Mouse (Mus musculus) cerebellum, adult 2 months (tissue): ENCODE data around the gene Lrrc51. TPM values are rescaled to one million over a fixed set of nuclear protein-coding genes. Genes with fewer than 3 reads are reported as not detected.

Experiments
- DNase-seq, 2 experiments: peaks; one replicate each; pipeline ENCODE4 v3.0.0; 2021
- H3K27ac ChIP-seq: fragments of 200-500 bp; 2 replicates; pipeline ENCODE4 v1.5.1; 2012; ENCODE audit warnings: low read length, control low read depth, inconsistent platforms; ENCODE audit not compliant: insufficient read depth
- H3K27me3 ChIP-seq: fragments of 200-500 bp; 2 replicates; pipeline ENCODE4 v1.6.1; 2012; ENCODE audit warnings: inconsistent platforms, mild to moderate bottlenecking, low read length, moderate library complexity; ENCODE audit not compliant: control insufficient read depth, insufficient read depth
- H3K4me1 ChIP-seq: fragments of 200-500 bp; 2 replicates; pipeline ENCODE4 v1.6.1; 2011; ENCODE audit warnings: low read length; ENCODE audit not compliant: control insufficient read depth, insufficient read depth
- H3K4me3 ChIP-seq: fragments of 200-500 bp; replicated peaks from 2 replicates; pipeline ENCODE3; 2011; ENCODE audit warnings: mild to moderate bottlenecking, low read depth, low read length, control low read depth; ENCODE audit not compliant: insufficient read depth
- CTCF ChIP-seq: fragments of 200-500 bp; IDR thresholded peaks from 2 replicates; pipeline ENCODE4 v1.5.1; 2011; ENCODE audit warnings: low read depth, mild to moderate bottlenecking, control low read depth, low read length, moderate library complexity, borderline replicate concordance; ENCODE audit not compliant: insufficient read depth
- POLR2A ChIP-seq: fragments of 200-500 bp; IDR thresholded peaks from 2 replicates; pipeline ENCODE4 v1.6.1; 2011; ENCODE audit warnings: low read length, control low read depth, borderline replicate concordance; ENCODE audit not compliant: insufficient read depth
- WGBS: fragments of 180-500 bp; shearing (Covaris S2); methylation state at CpG from one replicate; pipeline ENCODE4 v1.1.7; 2018; 5-methylcytosine and 5-hydroxymethylcytosine counted together
- polyA plus RNA-seq: library from polyadenylated mRNA; depleted of rRNA; stranded (reverse); fragments of >200 nt; gene quantifications from 2 replicates; pipeline ENCODE4 v1.2.3, GENCODE M21; 2012; rRNA removed

The Lrrc51 gene
- 10.2 and 12.4 TPM in 2 replicates for polyA plus RNA-seq

DNA sequence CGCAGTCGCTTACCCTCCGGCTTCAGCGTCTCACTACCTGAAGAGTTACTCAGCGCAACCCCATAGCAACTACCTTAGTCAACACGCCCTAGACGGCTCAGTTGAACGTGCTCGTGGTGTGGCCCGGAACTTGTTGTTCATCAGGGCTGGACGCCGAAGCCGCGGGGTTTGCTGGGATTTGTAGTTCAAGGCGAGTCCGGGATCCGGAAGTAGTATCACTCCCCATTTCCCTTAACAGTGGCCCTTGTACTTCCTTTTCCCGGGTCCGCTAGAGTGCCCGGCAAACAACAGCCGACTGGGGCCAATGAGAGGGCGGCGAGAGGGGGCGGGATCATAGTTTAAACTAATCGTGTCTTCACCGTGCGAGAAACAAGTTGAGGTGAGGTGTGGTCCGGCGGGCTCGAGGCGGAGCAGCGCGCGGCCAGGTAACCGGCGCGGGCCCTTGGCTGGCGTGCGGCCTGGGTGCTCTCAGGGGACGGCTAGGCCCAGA lies at the start of gene Lrrc51, which contains the start of gene Numa1:
Gene Lrrc51, minus strand, starts transcription at position 145 of the 490 bp plus-strand sequence.
Gene Numa1, plus strand, starts transcription at position 361 of the 490 bp plus-strand sequence.
- Histone ChIP-seq H3K27me3 (no peaks in the 10 kb centered on the region), H3K4me1 (peaks cover 18% of the 10 kb centered on the region; the same call in 1 of the 2 replicates), H3K27ac (no peak within 1 kb of the TSS), H3K4me3 (peak within 1 kb of the TSS; percentile 60)
- DNase-seq, result peak; percentile 96 to 98
- TF ChIP-seq CTCF, result no peak
- peak; percentile 54; the same call in 1 of the 2 replicates for TF ChIP-seq POLR2A
- WGBS, result under 1% methylated on average over 40 of the region's 40 CpGs

DNA sequence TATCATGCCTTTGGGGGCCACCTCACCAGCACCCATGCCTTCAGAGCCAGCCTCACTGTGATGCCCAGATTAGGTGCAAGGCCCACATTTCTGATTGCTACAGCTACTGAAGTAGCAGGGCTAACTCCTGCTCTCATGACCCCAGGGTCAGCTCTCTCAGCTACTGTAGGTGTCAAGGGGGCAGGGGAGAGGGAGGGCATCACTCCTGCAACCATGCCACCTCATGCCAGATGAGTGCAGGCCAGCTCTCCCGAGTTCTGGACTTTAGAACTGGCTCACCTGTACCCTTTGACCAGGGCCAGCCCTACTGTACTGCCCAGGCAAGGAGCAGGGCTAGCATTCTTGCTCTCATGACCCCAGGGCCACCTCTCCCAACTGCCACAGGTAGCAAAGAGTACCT lies 49.0 kb upstream of the Lrrc51 start:
- no peak for DNase-seq
- WGBS, result 69% methylated on average over 1 of the region's 1 CpGs
- Histone ChIP-seq H3K27ac (no peak overlapping the region), H3K4me3 (no peak overlapping the region), H3K4me1 (peaks cover 5% of the 10 kb centered on the region; the same call in 1 of the 2 replicates), H3K27me3 (no peaks in the 10 kb centered on the region)
- TF ChIP-seq POLR2A (no peak), CTCF (no peak)

DNA sequence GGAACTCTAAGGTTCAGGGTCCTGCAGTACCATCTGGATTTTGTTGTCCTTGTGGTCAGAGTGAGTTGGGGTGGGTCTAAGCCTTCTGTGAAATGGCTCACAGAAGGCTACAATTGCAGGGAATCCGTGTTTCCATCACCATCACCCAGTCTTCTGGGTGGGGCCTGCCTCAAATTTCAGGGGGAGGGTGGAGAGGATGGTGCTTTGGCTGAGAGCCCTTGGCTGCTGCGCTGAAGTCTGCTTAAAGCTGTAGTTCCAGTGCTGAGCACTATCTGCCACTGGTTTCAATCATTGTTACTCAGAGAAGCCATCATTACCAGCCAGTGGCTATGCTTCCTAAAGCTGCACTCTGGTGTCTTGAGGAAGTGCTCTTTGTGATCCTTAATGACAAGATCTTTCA lies 40.8 kb upstream of the Lrrc51 start:
- Histone ChIP-seq H3K27me3 (no peaks in the 10 kb centered on the region), H3K4me1 (peaks cover 7% of the 10 kb centered on the region; the same call in 1 of the 2 replicates), H3K4me3 (no peak overlapping the region), H3K27ac (peak overlapping the region; percentile 67)
- 5% methylated on average over 2 of the region's 2 CpGs for WGBS
- peak; percentile 53 to 60 for DNase-seq
- no peak for TF ChIP-seq CTCF
- no peak for TF ChIP-seq POLR2A

DNA sequence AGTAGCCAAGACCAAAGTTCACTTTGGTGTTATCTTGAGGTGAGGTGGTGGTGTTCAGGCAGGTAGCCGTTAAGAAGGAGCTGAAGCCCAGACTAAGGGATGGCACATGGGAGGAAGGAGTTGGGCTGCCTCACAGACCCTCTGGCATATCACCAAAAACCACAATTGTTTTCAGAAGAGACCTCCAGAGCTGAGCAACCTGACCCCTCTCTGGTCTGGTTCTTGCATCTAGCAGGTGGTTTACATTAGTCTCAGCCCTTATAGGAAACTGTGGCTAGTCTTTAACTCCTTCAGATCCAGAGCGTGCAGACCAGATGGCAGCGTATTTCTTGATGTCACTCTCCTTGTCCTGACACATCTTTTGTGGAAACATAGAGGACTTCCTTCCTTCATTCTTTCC lies 40.0 kb upstream of the Lrrc51 start:
- WGBS, result 62% methylated on average over 3 of the region's 3 CpGs
- peaks cover 9% of the 10 kb centered on the region; the same call in 1 of the 2 replicates for H3K4me1 ChIP-seq
- no peak for TF ChIP-seq POLR2A
- no peak for TF ChIP-seq CTCF
- H3K27me3 ChIP-seq, result no peaks in the 10 kb centered on the region
- H3K27ac ChIP-seq, result no peak overlapping the region
- no peak for DNase-seq
- no peak overlapping the region for H3K4me3 ChIP-seq

DNA sequence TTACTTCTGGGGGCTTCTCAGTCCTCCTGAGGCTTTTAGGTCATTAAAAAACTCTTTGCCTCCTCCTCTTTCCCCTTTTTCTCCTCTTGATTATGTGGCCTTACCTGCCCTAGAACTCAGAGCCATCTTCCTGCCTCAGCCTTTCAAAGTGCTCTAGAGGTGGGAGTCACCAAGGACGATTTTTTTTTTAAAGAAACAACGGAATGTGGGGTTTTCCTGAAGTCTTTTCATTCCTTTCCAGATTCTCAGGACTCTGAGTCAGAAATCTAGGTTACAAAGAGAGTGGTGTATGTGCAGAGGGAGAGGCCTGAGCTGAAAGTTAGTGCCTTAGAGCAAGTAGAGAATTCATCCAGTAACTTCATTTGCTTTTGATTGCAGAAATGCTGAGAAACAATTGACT lies 38.0 kb upstream of the Lrrc51 start:
- Histone ChIP-seq H3K4me1 (peaks cover 11% of the 10 kb centered on the region; the same call in 1 of the 2 replicates), H3K27ac (peak overlapping the region; percentile 71; the same call in 1 of the 2 replicates), H3K4me3 (no peak overlapping the region), H3K27me3 (no peaks in the 10 kb centered on the region)
- no peak for TF ChIP-seq CTCF
- TF ChIP-seq POLR2A, result no peak
- DNase-seq, result no peak
- WGBS, result 34% methylated on average over 2 of the region's 2 CpGs

DNA sequence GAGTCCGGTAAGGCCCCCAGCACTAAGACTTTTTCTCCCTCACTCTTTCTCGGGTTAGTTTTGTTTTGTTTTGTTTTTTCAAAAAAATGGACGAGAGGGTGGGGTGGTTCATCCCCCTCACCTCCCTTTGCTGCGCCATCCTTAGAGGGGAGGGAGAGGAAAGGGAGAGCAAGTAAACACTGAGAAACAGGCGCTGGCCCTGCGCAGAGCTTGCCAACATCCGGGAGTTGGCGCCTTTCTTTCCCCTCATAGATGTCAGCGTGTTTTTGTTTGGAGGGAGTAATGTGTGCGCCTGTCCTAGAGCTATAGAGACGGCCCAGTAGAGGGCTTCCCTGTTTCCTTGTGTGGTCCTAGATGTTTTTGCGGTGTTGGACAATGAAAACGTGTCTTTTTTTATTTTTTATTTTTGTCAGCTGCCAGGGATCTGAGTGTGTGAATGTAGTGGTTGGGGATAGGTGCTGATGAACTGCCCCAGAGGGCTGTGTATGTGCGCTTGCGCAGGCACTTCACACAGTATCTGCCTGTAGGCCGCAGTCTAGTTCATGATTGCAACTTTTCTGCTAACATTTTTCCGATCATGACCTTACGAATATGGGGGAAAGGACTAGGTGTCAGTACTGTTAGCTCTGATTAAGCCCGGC lies 37.2 kb upstream of the Lrrc51 start:
- Histone ChIP-seq H3K27ac (peak overlapping the region; percentile 71), H3K4me3 (peak overlapping the region; percentile 71), H3K27me3 (no peaks in the 10 kb centered on the region), H3K4me1 (peaks cover 11% of the 10 kb centered on the region; the same call in 1 of the 2 replicates)
- TF ChIP-seq CTCF (no peak), POLR2A (peak; percentile 31; the same call in 1 of the 2 replicates)
- under 1% methylated on average over 19 of the region's 19 CpGs for WGBS
- DNase-seq, result peak; percentile 86 to 87

DNA sequence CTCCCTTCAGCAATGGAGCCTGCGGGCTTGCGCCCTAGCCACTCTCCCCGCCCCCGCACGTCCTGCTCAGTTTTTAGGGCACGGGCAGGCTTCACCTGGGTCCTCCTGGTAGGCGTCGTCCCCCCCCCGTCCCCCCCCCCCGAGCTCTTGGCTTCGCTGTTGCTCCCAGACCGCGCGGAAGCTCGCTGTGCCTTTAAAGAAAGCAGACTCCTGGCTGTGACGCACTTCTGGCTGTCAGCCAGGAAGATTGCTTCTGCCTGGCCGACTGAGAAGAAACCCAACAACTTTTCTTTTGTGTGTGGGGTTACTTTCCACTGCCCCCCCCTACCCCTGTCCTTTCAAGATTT lies 36.7 kb upstream of the Lrrc51 start:
- Histone ChIP-seq H3K4me1 (peaks cover 11% of the 10 kb centered on the region), H3K27me3 (no peaks in the 10 kb centered on the region), H3K4me3 (peak overlapping the region; percentile 71), H3K27ac (peak overlapping the region; percentile 96)
- TF ChIP-seq CTCF, result no peak
- peak in 1 of 2 experiments; percentile 89 for DNase-seq
- WGBS, result 2% methylated on average over 17 of the region's 17 CpGs
